Mouse (Mus musculus): ENCODE measurements around the gene Mrpl45. TPM values are rescaled to one million over a fixed set of nuclear protein-coding genes. Genes with fewer than 3 reads are reported as not detected.

The Mrpl45 gene
- polyA plus RNA-seq, 1 experiment, result 13.4 TPM

DNA sequence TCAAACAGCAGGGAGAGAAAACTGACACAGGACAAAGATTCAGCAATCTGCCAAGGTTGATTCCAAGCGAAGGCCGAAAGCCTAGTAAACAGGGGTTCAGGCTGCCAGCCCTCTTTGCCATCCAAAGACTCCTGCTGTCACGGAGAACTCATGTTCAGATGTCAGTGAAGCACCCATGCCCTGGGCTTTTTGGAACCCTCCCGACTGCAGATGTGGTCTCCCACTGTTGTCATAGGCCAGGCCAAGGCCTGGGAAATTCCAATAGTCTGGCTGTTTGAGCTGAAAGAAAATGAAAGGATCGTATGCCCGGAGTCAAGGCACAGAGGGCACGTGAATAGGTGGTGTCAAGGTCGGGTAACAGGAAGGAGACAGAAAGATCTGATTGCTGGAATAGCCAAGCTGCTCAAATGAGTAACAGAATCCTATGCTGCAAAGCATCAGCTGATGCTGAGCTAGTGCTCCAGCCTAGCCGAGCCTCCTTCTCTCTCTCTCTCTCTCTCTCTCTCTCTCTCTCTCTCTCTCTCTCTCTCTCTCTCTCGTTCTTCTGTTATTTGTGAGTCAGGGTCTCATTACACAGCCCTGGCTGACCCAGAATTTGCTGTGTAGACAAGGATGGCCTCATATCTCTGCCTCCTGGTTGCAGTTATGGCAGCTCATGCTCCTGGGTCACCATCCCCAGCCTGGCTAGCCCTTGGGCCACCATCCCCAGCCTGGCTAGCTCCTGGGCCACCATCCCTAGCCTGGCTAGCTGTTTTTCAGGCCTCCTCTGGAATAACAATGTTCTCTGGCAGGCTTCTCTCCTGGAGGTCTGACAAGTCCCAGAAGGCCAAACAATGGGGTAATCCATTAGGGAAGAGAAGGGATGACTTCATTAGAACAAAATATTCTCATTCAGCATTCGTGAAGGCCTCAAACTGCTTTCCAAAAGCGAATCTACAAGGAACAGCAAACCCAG lies 26.0 kb upstream of the Mrpl45 start:
- TF ChIP-seq GATA1 (IDR thresholded peaks at IDR 0.05; ENCODE audit: low read length), result no peak

DNA sequence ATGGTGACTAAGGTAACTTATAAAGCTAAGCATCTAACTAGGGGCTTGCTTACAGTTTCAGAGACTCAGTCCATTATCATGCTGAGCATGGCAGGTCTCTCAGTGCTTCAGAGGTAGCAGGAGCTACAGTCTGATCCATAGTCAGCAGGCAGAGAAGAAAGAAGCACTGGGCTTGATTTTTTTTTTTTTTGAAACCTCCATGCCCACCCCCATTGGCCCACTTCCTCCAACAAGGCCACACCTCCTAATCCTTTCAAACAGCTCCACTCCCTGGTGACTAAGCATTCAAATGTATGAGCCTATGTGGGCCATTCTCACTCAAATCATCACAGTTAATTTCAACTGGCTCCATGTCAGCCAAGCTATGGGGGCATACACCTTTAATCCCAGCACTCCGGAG lies 22.8 kb upstream of the Mrpl45 start:
- no peak for TF ChIP-seq GATA1 (IDR thresholded peaks at IDR 0.05; ENCODE audit: low read length)

DNA sequence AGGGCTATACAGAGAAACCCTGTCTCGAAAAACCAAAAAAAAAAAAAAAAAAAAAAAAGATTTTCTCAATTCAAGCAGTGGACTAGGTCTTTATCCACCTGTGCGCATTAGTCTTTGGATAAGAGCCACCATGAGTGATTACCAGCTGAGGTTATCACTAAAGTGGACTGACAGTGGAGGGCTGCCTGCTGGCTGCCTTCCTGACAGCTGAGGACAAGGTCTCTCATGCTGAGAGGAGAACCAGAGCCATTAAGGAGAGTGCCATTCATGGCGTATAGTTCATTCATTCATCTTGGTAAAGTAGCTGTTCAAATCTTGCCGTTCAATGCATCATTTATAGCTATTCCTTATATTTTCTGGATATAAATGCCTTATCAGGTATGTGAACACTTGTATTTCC lies 19.0 kb upstream of the Mrpl45 start:
- TF ChIP-seq GATA1 (IDR thresholded peaks at IDR 0.05; ENCODE audit: low read length), result no peak

DNA sequence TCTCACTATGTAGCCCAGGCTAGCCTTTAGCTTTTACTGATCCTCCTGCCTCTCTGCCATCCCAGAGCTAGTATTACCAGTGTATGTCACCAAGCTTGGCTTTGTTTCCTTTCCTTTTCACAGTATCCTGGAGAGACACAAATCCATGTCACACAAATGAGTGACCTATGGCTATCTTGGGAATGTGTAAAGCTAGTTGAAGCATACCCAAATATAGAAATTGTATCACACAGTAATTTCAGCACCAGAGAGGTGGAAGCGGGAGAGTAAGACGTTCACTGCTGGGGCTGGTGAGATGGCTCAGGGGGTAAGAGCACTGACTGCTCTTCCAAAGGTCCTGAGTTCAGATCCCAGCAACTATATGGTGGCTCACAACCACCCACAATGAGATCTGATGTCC lies 15.6 kb upstream of the Mrpl45 start:
- no peak for TF ChIP-seq GATA1 (IDR thresholded peaks at IDR 0.05; ENCODE audit: low read length)

DNA sequence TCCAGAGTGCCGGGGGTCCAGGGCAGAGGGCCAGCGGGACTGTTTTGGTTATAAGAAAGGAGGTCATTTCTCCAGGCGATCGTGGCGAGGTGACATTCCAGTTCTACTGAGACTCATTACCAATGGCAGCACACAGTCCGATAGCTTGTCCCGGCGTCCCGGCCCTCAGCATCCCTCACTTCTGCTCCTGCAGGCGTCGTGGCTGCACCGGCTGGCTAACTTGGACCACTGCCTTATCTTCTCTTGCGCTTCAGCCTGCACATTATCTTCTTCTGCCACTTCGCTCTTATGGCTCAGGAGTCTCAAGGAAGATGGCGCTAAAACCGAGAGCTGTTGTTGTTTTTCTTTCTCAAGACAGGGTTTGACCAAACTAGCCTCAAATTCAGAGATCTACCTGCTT lies 14.1 kb upstream of the Mrpl45 start:
- TF ChIP-seq GATA1 (IDR thresholded peaks at IDR 0.05; ENCODE audit: low read length), result no peak

DNA sequence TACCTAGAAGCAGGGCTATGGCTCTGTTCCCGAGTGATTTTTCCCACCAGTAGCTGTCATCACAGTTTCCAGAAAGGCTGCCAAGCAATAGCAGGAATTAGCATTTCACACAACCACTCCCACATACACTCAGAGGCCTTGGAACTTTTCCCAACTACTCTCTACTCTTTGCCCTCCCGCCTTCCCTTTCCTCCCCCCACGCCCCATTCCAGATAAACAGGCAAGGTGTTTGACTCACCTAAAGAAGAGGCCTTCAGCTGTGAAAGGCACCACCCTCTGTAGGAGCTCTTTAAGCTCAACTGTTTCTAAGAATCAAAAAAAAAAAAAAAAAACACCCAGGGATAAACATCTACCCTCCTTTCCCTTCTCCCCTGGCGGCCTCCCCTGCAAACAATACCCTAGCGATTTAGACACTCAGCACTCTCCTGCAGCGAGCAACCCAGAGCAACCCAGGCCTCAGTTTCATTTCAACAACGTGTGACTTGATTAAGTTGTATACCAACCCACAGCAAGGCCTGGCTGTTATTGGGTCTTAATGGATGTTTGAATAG lies 13.2 kb upstream of the Mrpl45 start:
- no peak for TF ChIP-seq GATA1 (IDR thresholded peaks at IDR 0.05; ENCODE audit: low read length)

DNA sequence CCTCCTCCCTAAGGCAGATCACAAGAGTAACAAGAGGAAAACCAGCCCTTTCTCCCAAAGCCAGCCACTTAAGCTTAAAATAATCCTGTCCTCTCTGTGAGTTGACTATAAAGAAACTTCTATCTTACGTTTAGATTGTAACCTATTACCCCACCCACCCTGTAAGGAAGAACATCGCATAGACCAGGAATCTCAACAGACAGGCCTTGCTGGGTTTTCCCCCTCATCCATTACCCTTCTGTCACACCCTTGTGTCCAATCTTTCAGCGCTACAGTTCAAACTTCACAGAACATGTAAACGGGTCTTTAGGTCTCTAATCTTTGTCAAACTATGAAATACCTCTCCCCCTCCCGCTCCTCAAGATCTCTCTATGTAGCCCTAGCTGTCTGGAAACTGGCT lies 10.9 kb upstream of the Mrpl45 start:
- TF ChIP-seq GATA1 (IDR thresholded peaks at IDR 0.05; ENCODE audit: low read length), result no peak

DNA sequence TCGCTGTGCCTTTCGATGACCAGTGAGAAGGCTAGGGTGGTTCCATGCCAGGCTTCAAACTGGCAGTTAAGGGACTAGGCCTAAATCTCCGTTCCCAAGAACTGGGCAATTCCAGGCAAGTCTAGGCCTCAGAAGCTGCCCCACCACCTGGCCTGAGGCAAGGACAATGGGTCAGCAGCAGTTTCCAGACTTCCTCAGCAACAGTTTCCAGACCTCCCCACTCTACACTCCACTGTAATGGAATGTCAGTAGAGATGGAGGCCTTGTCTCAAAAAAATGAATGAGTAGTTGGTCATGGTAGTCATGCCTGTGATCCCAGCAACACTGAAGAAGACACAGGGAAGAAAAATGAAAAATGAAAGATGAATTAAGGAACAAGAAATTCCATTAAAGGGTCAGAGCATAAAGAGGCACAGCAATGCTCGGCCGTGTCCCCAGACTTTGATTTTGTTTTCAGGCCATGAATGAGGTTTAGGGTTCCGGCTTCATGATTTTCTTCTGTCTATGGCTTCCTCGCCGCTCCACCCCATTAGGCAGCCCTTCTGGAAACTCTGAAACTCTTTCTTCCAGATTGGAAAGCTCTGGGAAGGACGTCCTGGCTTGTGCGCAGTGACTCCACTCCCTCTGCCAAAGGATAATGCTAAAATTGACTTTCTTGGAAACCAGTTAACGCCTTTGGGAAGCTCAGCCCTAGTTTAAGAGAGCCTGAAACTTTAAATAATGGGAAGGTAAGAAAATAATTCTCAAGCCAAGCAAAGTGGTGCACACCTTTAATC lies 8.0 kb upstream of the Mrpl45 start:
- TF ChIP-seq GATA1 (IDR thresholded peaks at IDR 0.05; ENCODE audit: low read length), result no peak

DNA sequence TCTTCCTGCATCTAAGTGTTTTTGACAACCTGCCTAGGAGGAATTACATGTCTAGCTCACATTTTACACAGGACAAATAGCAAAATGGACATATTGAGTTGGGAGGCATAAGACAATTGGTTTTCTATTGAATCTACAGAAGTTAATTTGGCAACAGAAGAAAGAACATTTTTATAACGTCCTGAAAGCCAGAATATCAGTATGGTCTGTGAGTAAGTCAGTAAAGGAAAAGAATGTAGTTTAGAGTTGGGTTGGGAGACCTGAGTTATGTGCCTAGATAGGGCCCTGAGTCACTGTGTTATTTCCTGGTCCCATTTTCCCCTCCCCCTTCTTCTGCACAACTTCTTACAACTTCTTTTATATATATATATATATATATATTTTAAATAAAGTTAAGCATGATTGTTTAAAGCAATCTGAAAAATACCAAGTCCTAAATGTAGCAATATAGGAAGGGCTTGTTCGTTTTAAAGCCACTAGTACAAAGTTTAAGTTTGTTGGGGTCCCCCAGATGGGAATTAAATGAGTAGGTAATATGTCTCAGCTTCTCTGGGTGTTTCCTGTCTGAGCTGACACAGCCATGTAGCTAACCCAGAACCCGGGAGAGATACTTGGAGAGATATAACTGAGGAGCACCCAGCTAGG lies 6.6 kb upstream of the Mrpl45 start:
- no peak for TF ChIP-seq GATA1 (IDR thresholded peaks at IDR 0.05; ENCODE audit: low read length)

DNA sequence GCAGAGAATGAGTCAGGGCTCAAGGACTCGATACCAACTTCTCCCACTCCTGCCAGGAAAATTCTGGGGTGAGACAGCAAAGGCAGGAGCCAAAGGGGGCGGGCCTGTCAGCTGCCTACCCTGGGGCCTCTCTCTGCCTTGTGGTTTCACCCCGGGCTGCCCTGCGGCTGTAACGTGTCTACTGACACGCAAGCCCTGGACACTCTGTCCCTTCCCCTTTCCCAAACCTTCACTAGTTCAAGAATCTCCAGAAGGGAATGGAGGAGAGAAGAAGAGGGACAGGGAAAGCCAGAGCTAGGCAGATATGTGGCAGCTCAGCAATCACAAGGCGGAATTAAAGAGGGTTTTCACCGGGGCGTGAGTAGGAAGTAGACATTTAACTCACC lies 6.1 kb upstream of the Mrpl45 start:
- TF ChIP-seq GATA1 (IDR thresholded peaks at IDR 0.05; ENCODE audit: low read length), result no peak

DNA sequence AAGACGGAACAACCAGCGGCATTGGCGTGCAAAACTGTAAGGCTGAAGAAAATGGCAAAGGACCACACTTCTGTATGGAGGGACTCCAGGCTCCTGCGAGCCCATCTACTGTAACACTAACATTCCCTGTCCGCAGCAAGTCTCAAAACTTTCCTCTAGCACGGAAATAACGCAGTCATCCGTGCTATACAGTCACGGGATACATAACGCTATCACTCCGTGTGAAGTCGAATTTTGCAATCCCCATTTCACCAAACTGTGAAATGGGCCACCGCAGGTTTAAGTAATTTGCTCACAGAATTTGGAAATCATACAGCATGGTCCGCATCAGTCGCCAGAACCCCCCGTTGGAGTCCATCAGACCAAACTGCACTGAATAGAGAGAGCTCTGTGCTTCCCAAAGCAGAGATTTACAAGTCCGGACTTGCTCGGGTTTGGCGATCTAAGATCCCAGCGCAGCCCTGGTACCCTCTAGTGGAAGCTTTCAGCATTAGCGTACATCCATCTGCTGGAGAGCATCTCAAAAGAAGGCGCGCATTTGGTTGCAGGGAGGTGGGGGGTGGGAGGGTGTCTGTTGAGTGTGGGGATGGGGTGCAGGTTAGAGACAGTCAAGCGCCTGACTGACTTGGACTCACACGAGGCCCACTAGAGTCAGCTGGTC lies 5.5 kb upstream of the Mrpl45 start:
- no peak for TF ChIP-seq GATA1 (IDR thresholded peaks at IDR 0.05; ENCODE audit: low read length)

DNA sequence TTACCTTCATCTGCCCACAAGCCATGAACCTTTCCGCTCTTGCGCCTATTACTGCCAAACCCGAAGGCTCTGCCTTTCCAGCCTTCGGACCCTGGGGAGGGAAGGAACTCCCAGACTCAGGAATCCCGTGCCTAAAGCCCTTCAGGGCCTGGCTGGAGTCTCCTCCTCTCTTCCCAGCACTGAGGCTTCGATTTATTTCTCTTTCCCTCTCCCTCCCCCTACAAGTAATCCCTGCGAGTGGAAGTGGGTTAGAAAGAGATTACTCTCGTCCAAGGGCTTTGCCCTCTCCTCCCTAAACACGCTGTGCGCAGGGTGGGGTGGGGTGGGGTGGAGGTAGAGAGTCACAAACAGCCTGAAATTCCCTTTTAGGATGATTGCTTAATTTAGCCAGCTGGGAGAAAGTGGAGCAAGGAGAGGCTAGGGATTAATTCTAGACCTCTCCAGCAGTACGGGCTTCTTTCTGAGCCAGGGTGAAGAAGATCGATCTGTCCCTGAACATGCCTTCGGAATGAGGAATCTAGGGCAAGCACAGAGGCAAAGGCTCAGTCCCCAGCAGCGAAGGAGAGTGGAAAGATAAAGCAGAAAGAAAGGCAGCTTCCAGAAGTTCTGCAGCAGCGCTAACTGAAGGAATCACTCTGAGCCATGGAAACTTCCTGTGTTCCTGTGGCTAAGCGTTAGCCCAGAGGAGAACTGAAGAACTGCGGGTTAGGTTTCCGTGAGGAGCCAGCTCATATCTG lies 4.5 kb upstream of the Mrpl45 start:
- no peak for TF ChIP-seq GATA1 (IDR thresholded peaks at IDR 0.05; ENCODE audit: low read length)

DNA sequence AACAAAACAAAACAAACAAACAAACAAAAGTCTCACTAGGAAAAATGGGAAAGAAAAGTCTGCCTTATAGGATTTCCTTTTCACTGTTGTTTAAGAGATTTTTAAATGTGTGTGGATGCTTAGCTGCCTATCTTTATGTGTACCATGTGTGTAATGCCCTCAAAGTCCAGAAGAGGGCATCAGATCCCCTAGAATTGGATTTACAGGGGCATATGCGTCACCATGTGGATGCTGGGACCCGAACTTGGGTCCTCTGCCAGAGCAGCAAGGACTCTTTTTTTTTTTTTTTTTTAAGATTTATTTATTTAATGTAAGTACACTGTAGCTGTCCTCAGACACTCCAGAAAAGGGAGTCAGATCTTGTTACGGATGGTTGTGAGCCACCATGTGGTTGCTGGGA lies 1.4 kb upstream of the Mrpl45 start:
- no peak for TF ChIP-seq GATA1 (IDR thresholded peaks at IDR 0.05; ENCODE audit: low read length)

DNA sequence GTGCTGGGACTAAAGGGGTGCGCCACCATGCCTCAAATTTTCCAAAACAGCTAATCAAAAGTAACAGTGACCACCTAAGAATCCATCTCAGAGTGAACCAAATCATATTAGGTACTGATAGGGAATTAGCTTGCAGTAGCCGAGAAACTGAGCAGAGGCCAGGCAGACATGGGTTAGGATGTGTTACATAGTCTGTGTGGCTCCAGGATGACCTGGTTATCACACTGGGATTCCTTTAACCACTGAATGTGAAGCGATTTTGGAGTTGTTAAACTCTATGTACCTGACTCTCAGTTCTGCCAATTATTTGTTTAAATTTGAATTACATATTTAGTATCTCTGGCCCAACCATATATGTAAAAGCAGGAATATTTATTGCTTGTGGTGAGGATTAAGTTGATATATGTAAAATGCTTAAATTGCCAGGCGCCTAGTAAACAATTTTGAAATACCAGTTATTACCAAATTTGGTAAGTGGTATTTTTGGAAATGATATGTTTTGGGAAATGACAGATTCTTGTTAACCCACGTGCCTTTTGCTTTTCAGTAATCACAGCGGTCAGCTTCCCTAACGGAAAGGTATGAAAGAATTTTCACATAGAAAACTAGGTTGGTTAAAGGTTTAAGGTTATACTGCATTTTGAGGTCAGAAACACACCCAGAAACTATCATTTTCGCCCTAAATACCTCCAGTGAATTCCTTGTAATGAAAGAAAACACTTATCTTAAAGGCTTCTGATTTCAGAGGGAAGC lies 589 bp upstream of the Mrpl45 start:
- TF ChIP-seq GATA1 (IDR thresholded peaks at IDR 0.05; ENCODE audit: low read length), result no peak
